Mouse (Mus musculus) lung, embryonic 14.5 days (tissue): ENCODE results near the gene Dhdds. TPM values are rescaled to one million over a fixed set of nuclear protein-coding genes. Genes with fewer than 3 reads are reported as not detected.

Experiments used
- ATAC-seq: fragments of 200-750 bp; cut with Nextera tagmentation; 2 replicates; pipeline ENCODE4 v1.8.0; 2017; ENCODE audit warnings: mild to moderate bottlenecking, moderate TSS enrichment, moderate library complexity; ENCODE audit not compliant: insufficient read depth
- DNase-seq: peaks from one replicate; pipeline ENCODE4 v3.0.0-alpha.2; 2015
- H3K27ac ChIP-seq: fragments of 300-500 bp; sonication (generic); 2 replicates; pipeline ENCODE4 v1.5.1; 2014; ENCODE audit warnings: low read depth, mild to moderate bottlenecking, moderate library complexity
- H3K27me3 ChIP-seq: fragments of 300-500 bp; sonication (generic); 2 replicates; pipeline ENCODE4 v1.6.1; 2014; ENCODE audit warnings: low read length, control low read depth; ENCODE audit not compliant: insufficient read depth
- H3K36me3 ChIP-seq: fragments of 300-500 bp; sonication (generic); 2 replicates; pipeline ENCODE4 v1.6.1; 2014; ENCODE audit warnings: control low read depth; ENCODE audit not compliant: insufficient read depth
- H3K4me1 ChIP-seq: fragments of 300-500 bp; sonication (generic); 2 replicates; pipeline ENCODE4 v1.6.1; 2014; ENCODE audit warnings: antibody characterized with exemption, control low read depth; ENCODE audit not compliant: insufficient read depth
- H3K4me2 ChIP-seq: fragments of 300-500 bp; sonication (generic); 2 replicates; pipeline ENCODE4 v1.6.1; 2014; ENCODE audit warnings: mild to moderate bottlenecking
- H3K4me3 ChIP-seq: fragments of 300-500 bp; sonication (generic); 2 replicates; pipeline ENCODE4 v1.5.1; 2014; ENCODE audit warnings: low read depth, low read length
- H3K9ac ChIP-seq: fragments of 300-500 bp; sonication (generic); 2 replicates; pipeline ENCODE4 v1.6.1; 2014
- H3K9me3 ChIP-seq: fragments of 300-500 bp; sonication (generic); 2 replicates; pipeline ENCODE4 v1.6.1; 2016; ENCODE audit warnings: low read depth, low read length, control low read depth
- CTCF ChIP-seq: IDR thresholded peaks from 2 replicates; pipeline ENCODE4 v1.5.1; 2016; ENCODE audit warnings: antibody characterized with exemption, low read depth
- WGBS: fragments of 180-500 bp; shearing (Covaris S2); extraction: QIAGEN DNeasy Blood & Tissue Kit; methylation state at CpG from one replicate; pipeline ENCODE4 v1.1.7; 2014; 5-methylcytosine and 5-hydroxymethylcytosine counted together
- polyA plus RNA-seq: library from polyadenylated mRNA; unstranded; fragments of >200 nt; fragmentation: Nextera tagmentation; extraction: Ambion mirVana; gene quantifications from 2 replicates; pipeline ENCODE4 v1.2.1, GENCODE M21; 2014

Gene Dhdds
- polyA plus RNA-seq, 1 experiment from 2014 or later, result 43.7 TPM

DNA sequence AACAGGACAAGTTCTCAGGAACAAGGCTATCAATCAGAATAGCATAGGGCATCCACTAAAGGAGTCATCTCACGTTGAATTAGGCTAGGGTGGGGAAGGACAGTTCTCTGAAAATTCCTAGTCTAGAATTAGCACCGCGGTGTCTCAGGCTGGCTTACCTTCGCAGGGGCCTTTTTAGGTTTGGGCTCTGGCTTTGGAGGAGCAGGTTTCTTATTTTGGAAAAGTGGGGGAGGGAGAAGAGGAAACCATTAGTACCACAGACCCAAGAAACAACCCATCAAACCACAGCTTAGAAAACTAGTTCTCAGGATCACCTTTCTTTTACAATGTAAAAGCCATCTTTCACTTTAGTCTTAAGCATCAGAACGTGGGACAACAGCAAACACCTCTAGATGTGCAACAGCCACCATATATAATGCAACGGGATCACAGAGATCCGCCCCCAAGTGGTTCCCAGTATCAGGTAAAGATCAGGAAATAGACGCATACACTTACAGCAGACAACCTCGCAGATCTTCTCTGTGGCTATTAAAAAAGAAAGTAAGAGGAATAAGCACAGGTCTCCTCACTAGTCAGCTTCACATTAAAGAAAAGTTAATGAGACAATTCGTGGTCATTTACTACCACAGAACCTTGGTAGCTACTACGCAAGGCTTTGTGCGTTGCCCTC is 34.3 kb downstream of the Dhdds start:
- no peaks in the 10 kb centered on the region for H3K27me3 ChIP-seq
- no peaks in the 10 kb centered on the region for H3K9me3 ChIP-seq
- peaks cover 6% of the 10 kb centered on the region; the same call in 1 of the 2 replicates for H3K4me1 ChIP-seq
- 33% methylated on average over 12 of the region's 12 CpGs for WGBS
- ATAC-seq (no peak), DNase-seq (no peak)
- H3K4me3 ChIP-seq, result peak overlapping the region; percentile 69
- H3K36me3 ChIP-seq, result peaks cover 51% of the 10 kb centered on the region
- peak overlapping the region; percentile 97 for H3K9ac ChIP-seq
- TF ChIP-seq CTCF, result no peak
- peak overlapping the region; percentile 99; the same call in 1 of the 2 replicates for H3K27ac ChIP-seq
- peak overlapping the region; percentile 98 for H3K4me2 ChIP-seq

DNA sequence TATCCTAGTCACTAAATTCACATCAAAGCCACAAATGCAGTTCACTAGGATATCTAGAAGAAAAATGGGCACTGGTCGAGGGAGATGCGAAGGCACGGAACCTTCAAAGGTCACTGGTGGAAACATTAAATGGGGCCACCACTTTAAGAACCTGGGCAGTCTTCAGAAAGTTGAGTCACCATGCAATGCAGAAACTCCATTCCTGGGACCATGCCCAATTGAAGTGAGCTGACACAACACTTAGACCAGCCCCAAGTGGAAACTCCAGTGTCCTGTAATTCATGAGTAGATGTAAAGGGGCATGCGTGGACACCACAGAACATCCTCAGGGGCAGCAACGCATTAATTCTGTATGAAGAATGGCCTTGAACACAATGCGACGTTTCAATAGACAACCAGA is 38.2 kb downstream of the Dhdds start:
- no peaks in the 10 kb centered on the region for H3K4me1 ChIP-seq
- no peaks in the 10 kb centered on the region for H3K27me3 ChIP-seq
- no peak overlapping the region for H3K9ac ChIP-seq
- no peak overlapping the region for H3K4me2 ChIP-seq
- peak; percentile 17 for DNase-seq
- H3K4me3 ChIP-seq, result no peak overlapping the region
- peaks cover 42% of the 10 kb centered on the region for H3K36me3 ChIP-seq
- no peak for ATAC-seq
- H3K27ac ChIP-seq, result no peak overlapping the region
- 82% methylated on average over 7 of the region's 7 CpGs for WGBS
- no peaks in the 10 kb centered on the region for H3K9me3 ChIP-seq
- TF ChIP-seq CTCF, result no peak

DNA sequence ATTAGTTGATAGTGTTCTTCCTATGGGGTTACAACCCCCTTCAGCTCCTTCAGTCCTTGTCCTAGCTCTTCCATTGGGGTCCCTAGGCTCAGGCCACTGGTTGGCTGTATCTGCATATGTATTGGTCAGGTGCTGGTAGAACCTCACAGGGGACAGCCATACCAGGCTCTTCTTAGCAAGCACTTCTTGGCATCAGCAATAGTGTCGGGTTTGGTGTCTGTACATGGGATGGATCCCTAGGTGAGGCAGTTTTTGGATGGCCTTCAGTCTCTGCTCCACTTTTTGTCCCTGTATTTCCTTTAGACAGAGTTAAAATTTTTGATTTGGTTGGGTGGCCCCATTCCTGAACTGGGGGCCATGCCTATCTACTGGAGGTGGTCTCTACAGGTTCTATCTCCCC is 41.8 kb downstream of the Dhdds start:
- no peak overlapping the region for H3K4me2 ChIP-seq
- ATAC-seq (no peak), DNase-seq (no peak)
- no peak overlapping the region for H3K4me3 ChIP-seq
- H3K27me3 ChIP-seq, result no peaks in the 10 kb centered on the region
- no peaks in the 10 kb centered on the region for H3K4me1 ChIP-seq
- H3K36me3 ChIP-seq, result peaks cover 17% of the 10 kb centered on the region
- no peak overlapping the region for H3K9ac ChIP-seq
- no peaks in the 10 kb centered on the region for H3K9me3 ChIP-seq
- WGBS, result 79% methylated on average over 1 of the region's 1 CpGs
- H3K27ac ChIP-seq, result no peak overlapping the region
- TF ChIP-seq CTCF, result no peak

DNA sequence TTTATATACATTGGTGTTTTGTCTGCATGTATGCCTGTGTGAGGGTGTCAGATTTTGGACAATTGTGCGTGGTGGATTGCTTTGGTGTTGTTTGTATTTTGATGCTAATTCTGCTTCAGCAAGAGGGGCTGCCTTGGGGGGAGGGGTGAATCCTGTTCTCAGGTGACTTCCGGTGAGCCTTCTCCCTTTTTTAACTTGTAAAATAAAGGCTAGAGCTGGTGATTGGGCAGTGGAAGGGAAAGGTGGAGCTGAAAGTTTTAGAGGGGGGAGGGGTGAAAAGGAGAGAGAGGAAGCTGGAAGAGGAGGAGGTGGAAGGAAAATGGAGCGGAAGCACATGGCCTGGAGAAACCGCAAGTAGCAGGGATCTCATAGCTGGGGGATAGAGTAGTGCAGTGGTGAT is 44.4 kb downstream of the Dhdds start:
- Histone ChIP-seq H3K9ac (no peak overlapping the region), H3K4me3 (no peak overlapping the region), H3K36me3 (no peaks in the 10 kb centered on the region), H3K4me2 (no peak overlapping the region), H3K27ac (no peak overlapping the region), H3K9me3 (no peaks in the 10 kb centered on the region), H3K4me1 (no peaks in the 10 kb centered on the region), H3K27me3 (no peaks in the 10 kb centered on the region)
- TF ChIP-seq CTCF, result no peak
- DNase-seq (no peak), ATAC-seq (no peak)
- 79% methylated on average over 4 of the region's 4 CpGs for WGBS

DNA sequence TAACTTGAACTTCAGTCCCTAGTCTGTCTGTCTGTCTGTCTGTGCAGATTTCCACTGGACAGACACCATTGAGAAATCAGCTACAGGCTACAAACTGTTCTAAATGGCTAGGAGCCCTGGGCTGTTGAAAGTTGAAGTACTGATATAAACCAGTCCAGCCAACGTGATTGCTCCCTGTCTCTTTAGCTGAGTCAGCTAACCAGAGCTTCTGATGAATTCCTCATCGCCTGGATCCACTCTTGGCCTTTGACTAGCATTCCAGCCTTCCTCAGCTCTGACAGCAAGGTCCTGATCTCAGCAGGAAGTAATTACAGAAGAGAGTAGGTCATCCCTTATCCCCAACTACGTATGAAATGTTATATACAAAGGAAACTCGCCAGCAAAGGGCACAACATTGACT is 54.0 kb downstream of the Dhdds start:
- H3K27me3 ChIP-seq, result no peaks in the 10 kb centered on the region
- ATAC-seq (no peak), DNase-seq (no peak)
- no peak overlapping the region for H3K4me2 ChIP-seq
- no peak overlapping the region for H3K4me3 ChIP-seq
- H3K9me3 ChIP-seq, result no peaks in the 10 kb centered on the region
- H3K36me3 ChIP-seq, result no peaks in the 10 kb centered on the region
- H3K9ac ChIP-seq, result no peak overlapping the region
- H3K4me1 ChIP-seq, result no peaks in the 10 kb centered on the region
- 38% methylated on average over 4 of the region's 4 CpGs for WGBS
- no peak overlapping the region for H3K27ac ChIP-seq
- no peak for TF ChIP-seq CTCF

DNA sequence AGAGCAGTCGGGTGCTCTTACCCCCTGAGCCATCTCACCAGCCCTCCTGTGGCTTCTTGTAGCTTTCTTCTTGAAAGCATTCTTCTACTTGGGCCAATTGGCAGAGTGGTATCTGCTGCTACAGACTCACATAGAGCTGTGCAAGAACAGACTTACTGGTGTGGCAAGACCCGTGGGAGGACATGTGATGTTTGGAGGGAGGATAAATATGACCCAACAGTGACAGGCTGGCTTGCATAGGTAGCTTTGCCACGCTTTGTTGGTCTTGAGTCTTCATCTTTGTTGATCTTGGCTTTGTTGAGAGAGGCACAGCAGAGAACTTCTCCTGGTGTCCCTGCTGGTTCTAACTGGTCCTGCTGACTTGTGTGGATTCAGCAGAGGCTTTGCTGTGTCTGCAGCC is 56.9 kb downstream of the Dhdds start:
- ATAC-seq (no peak), DNase-seq (no peak)
- Histone ChIP-seq H3K9me3 (no peaks in the 10 kb centered on the region), H3K4me3 (no peak overlapping the region), H3K4me2 (no peak overlapping the region), H3K36me3 (no peaks in the 10 kb centered on the region), H3K27ac (no peak overlapping the region), H3K27me3 (no peaks in the 10 kb centered on the region), H3K9ac (no peak overlapping the region), H3K4me1 (no peaks in the 10 kb centered on the region)
- WGBS, result 67% methylated on average over 3 of the region's 3 CpGs
- no peak for TF ChIP-seq CTCF

DNA sequence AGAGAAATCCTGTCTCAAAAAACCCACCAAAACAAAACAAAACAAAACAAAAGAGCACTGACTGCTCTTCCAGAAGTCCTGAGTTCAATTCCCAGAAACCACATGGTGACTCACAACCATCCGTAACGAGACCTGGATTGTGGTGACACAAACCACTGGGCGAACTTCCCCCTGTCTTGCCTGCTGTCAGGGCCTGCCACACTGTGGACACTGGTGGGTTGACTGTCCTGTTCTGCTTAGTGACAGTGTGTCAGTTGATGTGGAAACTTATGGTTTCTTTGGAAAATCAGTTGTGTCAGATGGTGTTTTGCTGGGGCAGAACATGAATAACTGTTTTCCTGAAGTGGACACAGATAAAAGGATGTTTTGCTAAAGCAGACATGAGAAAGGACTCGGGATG is 58.0 kb downstream of the Dhdds start:
- Histone ChIP-seq H3K4me3 (no peak overlapping the region), H3K9me3 (no peaks in the 10 kb centered on the region), H3K9ac (no peak overlapping the region), H3K4me1 (no peaks in the 10 kb centered on the region), H3K36me3 (no peaks in the 10 kb centered on the region), H3K27me3 (no peaks in the 10 kb centered on the region), H3K27ac (no peak overlapping the region), H3K4me2 (no peak overlapping the region)
- no peak for TF ChIP-seq CTCF
- DNase-seq (no peak), ATAC-seq (no peak)
- 87% methylated on average over 4 of the region's 4 CpGs for WGBS

DNA sequence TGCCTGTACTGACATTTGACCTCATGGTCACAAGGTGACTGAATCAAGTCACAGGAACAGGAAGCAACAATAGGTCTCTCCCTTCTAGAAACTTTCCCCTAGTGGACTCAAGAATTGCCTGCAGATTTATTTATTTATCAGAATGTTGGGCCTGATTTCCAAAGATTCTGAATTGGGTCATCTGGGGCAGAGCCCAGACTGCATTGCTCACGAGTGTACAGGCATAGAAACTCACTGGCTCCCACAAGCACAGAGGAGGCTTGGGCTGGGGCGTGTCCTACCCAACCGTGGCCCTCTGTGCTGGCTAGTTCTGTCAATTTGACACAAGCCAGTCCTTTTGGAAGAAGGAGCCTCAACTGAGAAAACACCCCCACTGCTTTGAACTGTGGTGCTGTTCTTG is 59.1 kb downstream of the Dhdds start:
- no peak for TF ChIP-seq CTCF
- Histone ChIP-seq H3K4me1 (no peaks in the 10 kb centered on the region), H3K36me3 (no peaks in the 10 kb centered on the region), H3K9me3 (no peaks in the 10 kb centered on the region), H3K4me2 (no peak overlapping the region), H3K9ac (no peak overlapping the region), H3K27me3 (no peaks in the 10 kb centered on the region), H3K4me3 (no peak overlapping the region), H3K27ac (no peak overlapping the region)
- WGBS, result 34% methylated on average over 3 of the region's 3 CpGs
- DNase-seq (no peak), ATAC-seq (no peak)
